Mouse (Mus musculus) layer of hippocampus, adult 6 months (tissue): ENCODE results near the gene Lyrm4. TPM values are rescaled to one million over a fixed set of nuclear protein-coding genes. Genes with fewer than 3 reads are reported as not detected.

ENCODE experiments used
- long read RNA-seq, 2 experiments: library from polyadenylated mRNA; unstranded; transcript quantifications; one replicate each; pipeline ENCODE4 v2.0.0; 2019 to 2020
- polyA plus RNA-seq: library from polyadenylated mRNA; unstranded; fragments of <200 nt; fragmentation: Nextera tagmentation; gene quantifications from 2 replicates; pipeline ENCODE4 v1.2.3, GENCODE M21; 2021

The Lyrm4 gene
- polyA plus RNA-seq: 91.9 and 132 TPM in 2 replicates
- long read RNA-seq, experiment 1, transcript Lyrm4-201 (3 exons, 2,086 nt): major isoform, 62 of 63 reads
- long read RNA-seq, experiment 1, partial matches to known transcripts: 0 of 63 reads
- long read RNA-seq, experiment 1, other reads (novel, unspliced or antisense): 1 of 63 reads
- long read RNA-seq, experiment 2, transcript Lyrm4-201 (3 exons, 2,086 nt): major isoform, 20 of 21 reads
- long read RNA-seq, experiment 2, partial matches to known transcripts: 0 of 21 reads
- long read RNA-seq, experiment 2, other reads (novel, unspliced or antisense): 1 of 21 reads

DNA sequence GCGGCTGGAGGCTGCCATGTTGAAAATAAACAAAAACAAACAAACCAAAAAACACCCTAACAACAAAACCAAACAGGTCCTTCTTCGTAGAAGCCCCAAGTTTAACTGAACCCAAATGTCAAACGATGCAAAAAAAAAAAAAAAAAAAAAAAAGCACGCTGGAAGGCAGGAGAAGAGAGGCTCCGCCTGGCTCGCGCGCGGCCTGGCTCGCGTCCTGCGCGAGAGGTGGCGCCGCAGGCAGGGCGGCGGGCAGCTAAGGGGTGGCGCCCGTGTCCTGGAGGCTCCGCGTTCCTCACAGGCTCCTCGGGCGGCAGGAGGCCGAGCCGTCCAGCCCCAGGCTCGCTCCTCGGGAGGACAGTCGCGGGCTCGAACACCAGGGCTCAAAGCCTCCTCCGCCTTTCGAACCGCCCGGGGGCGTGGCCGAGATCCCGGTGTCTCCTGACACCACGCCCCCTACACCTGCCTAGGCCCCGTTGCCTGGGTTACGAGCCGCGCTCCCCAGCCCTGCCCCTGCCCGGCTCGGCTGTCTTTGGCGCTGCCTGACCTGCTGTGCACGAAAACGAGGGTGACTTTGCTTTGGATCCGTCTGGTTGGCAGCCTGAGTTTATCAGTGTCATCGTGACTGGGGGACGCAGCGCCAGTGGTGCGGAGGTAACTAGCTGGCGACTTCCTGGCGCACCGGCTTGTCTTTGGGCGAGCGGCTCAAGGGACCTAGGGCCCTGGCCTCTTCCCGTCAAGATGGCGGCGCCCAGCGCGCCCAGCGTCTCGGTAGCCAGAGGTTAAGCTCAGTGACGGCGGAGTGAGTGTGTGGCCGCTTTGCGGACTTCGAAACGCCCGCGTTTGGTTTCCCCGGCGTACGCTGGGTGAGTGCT is at the start of gene Lyrm4, which contains the start of gene Fars2:
TSS of gene Lyrm4 (minus strand) at position 384 of the 872 bp plus-strand sequence.
TSS of gene Fars2 (plus strand) at position 270 of the 872 bp plus-strand sequence.

DNA sequence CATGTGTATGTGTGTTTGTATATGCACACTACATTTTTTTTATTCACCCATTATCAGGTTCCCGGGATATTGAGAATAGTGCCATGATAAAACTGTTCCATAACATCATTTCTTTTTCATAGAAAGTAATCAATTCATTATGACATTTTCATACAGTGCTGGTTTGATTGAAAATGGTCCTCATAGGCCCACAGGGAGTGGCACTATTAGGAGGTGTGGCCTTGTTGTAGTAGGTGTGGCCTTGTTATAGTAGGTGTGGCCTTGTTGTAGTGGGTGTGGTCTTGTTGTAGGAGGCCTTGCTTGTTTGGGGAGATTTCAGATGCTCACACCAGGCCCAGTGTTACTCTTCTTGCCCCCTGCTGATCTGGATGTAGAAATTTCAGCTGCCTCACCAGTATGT is 158.8 kb downstream of the Lyrm4 start, which contains the start of gene Ppp1r3g:
TSS of gene Ppp1r3g (plus strand) at position 301 of the 400 bp plus-strand sequence.

Other genes with a start within 250 kb of the Lyrm4 start
- 10.8 and 11.0 TPM in 2 replicates for gene Rpp40, start 211.2 kb downstream of the Lyrm4 start, polyA plus RNA-seq
- gene Ppp1r3g, start 158.7 kb downstream of the Lyrm4 start, polyA plus RNA-seq: 12.8 and 16.3 TPM in 2 replicates
- gene Fars2, start 114 bp downstream of the Lyrm4 start, polyA plus RNA-seq: 67.9 and 72.1 TPM in 2 replicates